Mouse (Mus musculus): Measurements from ENCODE around the gene Olfr301.

Olfr301 gene

GRCm38 (mm10) chr7:86403546-86403945, at the start of gene Olfr301:
Gene Olfr301, plus strand, starts transcription at chr7:86403846.
- no peak for DNase-seq (ENCODE audit: low spot score)

DNA sequence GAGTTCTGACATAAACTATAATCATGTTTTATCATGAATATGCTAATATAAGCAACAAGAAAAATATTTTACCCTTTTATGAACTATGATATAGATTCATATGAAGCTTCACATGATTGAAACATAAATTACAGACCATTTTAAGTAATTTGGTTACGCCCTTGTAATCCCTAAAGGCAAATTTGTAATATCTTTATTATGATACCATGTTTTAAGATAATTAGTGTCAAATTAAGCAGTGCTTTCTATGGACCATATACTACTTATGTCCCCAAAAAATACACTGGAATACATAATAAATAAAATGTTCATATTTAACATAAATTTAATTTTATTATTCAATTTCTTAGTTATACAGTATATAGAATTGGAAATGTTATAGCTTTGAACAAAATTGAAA, 36.8 kb upstream of the Olfr301 start, which contains the start of gene Olfr305:
Olfr305 (minus strand) TSS at position 101 of the 400 bp plus-strand sequence.
- DNase-seq (ENCODE audit: low spot score): no peak

- DNase-seq (ENCODE audit: low spot score): no peak
Observed at GRCm38 (mm10) chr7:86385769-86386168, 17.9 kb upstream of the Olfr301 start.

DNA sequence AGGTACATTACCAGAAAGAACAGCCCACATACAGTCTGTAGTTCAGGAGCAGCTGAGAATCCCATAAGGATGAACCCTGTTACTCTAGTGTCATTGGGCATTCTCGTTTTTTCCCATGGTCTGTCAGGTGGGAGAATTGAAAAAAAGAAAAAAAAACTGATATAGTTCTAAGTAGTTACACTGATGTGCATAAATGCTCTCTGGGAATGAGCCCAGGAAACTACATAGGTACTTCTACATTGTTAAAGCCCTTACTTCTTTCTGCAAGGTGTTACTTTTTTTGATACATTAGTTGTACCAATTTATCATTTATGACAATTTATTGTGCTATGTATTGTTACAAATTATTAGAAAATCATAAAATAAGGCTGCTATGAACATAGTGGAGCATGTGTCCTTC, 17.1 kb upstream of the Olfr301 start, which contains the start of gene Olfr304:
Olfr304 (minus strand) TSS at position 101 of the 400 bp plus-strand sequence.
- DNase-seq (ENCODE audit: low spot score): no peak

- DNase-seq (ENCODE audit: low spot score): no peak
Observed at GRCm38 (mm10) chr7:86397689-86398088, 6.0 kb upstream of the Olfr301 start, which contains the start of gene Olfr303. Gene Olfr303, minus strand, starts transcription at chr7:86397789.

GRCm38 (mm10) chr7:86459621-86460020, 56.0 kb downstream of the Olfr301 start, which contains the start of gene Olfr299:
Gene Olfr299, plus strand, starts transcription at chr7:86459921.
- no peak for DNase-seq (ENCODE audit: low spot score)

Data from adipocyte (in vitro differentiated cells).